Mouse (Mus musculus) limb, embryonic 14.5 days (tissue): Measurements from ENCODE around the gene Krtap3-3. TPM values are rescaled to one million over a fixed set of nuclear protein-coding genes. Genes with fewer than 3 reads are reported as not detected.

Experiments used
- ATAC-seq: fragments of 200-750 bp; cut with Nextera tagmentation; 2 replicates; pipeline ENCODE4 v1.8.0; 2017; ENCODE audit warnings: low read depth, moderate number of reproducible peaks, moderate TSS enrichment; ENCODE audit not compliant: low FRiP score
- DNase-seq: peaks from one replicate; pipeline ENCODE4 v3.0.0-alpha.2; 2015; ENCODE audit warnings: low spot score
- H3K27ac ChIP-seq: fragments of 300-500 bp; sonication (generic); replicated peaks from 2 replicates; pipeline ENCODE4 v1.5.1; 2014; ENCODE audit warnings: low read depth, mild to moderate bottlenecking, low read length, moderate library complexity, mixed read lengths
- H3K27me3 ChIP-seq: fragments of 300-500 bp; sonication (generic); 2 replicates; pipeline ENCODE4 v1.6.1; 2014; ENCODE audit warnings: low read length, mixed read lengths; ENCODE audit not compliant: control insufficient read depth, insufficient read depth
- H3K36me3 ChIP-seq: fragments of 300-500 bp; sonication (generic); 2 replicates; pipeline ENCODE4 v1.6.1; 2014; ENCODE audit warnings: mild to moderate bottlenecking, low read length, moderate library complexity, mixed read lengths; ENCODE audit not compliant: control insufficient read depth, insufficient read depth
- H3K4me1 ChIP-seq: fragments of 300-500 bp; sonication (generic); 2 replicates; pipeline ENCODE4 v1.6.1; 2014; ENCODE audit warnings: antibody characterized with exemption, low read length, mixed read lengths; ENCODE audit not compliant: control insufficient read depth, insufficient read depth
- H3K4me2 ChIP-seq: fragments of 300-500 bp; sonication (generic); replicated peaks from 2 replicates; pipeline ENCODE4 v1.6.1; 2014; ENCODE audit warnings: low read depth, mild to moderate bottlenecking, low read length, moderate library complexity; ENCODE audit not compliant: severe bottlenecking
- H3K4me3 ChIP-seq: fragments of 300-500 bp; sonication (generic); replicated peaks from 2 replicates; pipeline ENCODE4 v1.5.1; 2014; ENCODE audit warnings: low read length
- H3K9ac ChIP-seq: fragments of 300-500 bp; sonication (generic); 2 replicates; pipeline ENCODE4 v1.6.1; 2014; ENCODE audit warnings: mild to moderate bottlenecking, low read depth, low read length, moderate library complexity; ENCODE audit not compliant: severe bottlenecking
- H3K9me3 ChIP-seq: fragments of 300-500 bp; sonication (generic); 2 replicates; pipeline ENCODE4 v1.6.1; 2016; ENCODE audit warnings: low read length; ENCODE audit not compliant: control insufficient read depth
- POLR2A ChIP-seq: fragments of 200-500 bp; IDR thresholded peaks from 2 replicates; pipeline ENCODE4 v1.8.0; 2012; ENCODE audit warnings: inconsistent platforms, mild to moderate bottlenecking, moderate library complexity, borderline replicate concordance; ENCODE audit not compliant: insufficient read depth, insufficient read length; ENCODE audit errors: extremely low read depth
- WGBS: fragments of 180-500 bp; shearing (Covaris S2); extraction: QIAGEN DNeasy Blood & Tissue Kit; methylation state at CpG from one replicate; pipeline ENCODE4 v1.1.7; 2014; 5-methylcytosine and 5-hydroxymethylcytosine counted together
- polyA plus RNA-seq, 2 experiments: library from polyadenylated mRNA; depleted of rRNA in 1 of 2; stranded (reverse) in 1 of 2; unstranded in 1 of 2; fragments of >200 nt; fragmentation: Nextera tagmentation in 1 of 2; extraction: Ambion mirVana in 1 of 2; gene quantifications; 2 replicates each; pipeline versions ENCODE4 v1.2.1 to v1.2.3; 2012 to 2014

The Krtap3-3 gene
- polyA plus RNA-seq, 2 experiments: 0.09 TPM; not detected in 1

DNA sequence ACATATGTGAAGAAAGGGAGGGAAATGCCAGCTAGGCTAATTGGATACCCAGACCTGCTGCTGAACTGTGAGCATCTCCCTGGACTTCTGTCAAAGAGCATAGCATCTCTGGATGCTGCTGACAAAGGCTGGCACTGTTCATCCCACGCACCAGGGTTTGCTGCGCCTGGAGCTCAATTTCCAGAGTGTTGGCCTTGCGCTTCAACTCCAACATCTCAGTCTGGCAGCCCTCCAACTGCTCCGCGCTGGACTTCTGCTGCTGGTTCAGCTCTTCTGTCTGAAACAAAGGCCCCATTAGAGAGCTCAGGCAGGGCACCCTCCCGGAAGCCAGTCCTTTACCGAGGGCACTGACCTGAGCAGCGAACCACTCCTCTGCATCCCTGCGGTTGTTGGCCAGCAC lies 10.9 kb downstream of the Krtap3-3 start:
- Histone ChIP-seq H3K9me3 (no peaks in the 10 kb centered on the region), H3K9ac (no peak overlapping the region), H3K27ac (no peak overlapping the region), H3K4me3 (no peak overlapping the region), H3K4me1 (no peaks in the 10 kb centered on the region), H3K27me3 (no peaks in the 10 kb centered on the region), H3K36me3 (no peaks in the 10 kb centered on the region), H3K4me2 (no peak overlapping the region)
- ATAC-seq (no peak), DNase-seq (no peak)
- 74% methylated on average over 9 of the region's 9 CpGs for WGBS
- no peak for TF ChIP-seq POLR2A

DNA sequence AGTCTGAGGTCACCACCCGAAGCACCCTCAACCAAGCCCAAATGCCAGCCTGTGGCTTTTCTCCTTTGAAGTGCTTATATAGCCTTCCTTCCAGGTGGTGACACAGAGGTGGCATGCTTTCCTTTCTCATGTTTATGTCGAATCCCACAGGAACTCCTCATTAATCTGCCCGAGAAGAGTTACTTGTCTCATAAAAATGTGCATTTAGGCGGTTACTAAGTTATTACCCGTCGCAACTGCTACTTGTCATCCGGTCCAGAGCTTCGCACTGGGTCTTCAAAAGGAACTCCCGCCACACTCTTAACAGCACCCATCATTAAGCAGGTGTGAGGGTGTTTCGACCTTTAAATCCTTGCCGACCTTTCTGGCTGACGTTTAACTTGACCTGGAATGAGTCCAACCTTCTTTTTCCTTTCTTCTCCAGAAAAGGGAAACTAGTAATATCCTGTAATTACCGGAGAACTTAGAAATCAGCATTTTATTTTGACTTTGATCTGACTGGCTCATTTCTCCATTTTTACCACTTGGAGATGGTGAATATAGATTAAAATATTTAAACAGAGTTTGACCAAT lies 29.3 kb downstream of the Krtap3-3 start, which contains the start of gene Krt39:
Gene Krt39 (minus strand): TSS at position 51 of the 573 bp plus-strand sequence.
- H3K9me3 ChIP-seq: no peaks in the 10 kb centered on the region
- 17% methylated on average over 13 of the region's 13 CpGs for WGBS
- no peak for TF ChIP-seq POLR2A
- no peak within 1 kb of the TSS for H3K4me3 ChIP-seq
- no peak for DNase-seq
- no peak within 1 kb of the TSS for H3K9ac ChIP-seq
- no peak within 1 kb of the TSS for H3K4me2 ChIP-seq
- no peak within 1 kb of the TSS for H3K27ac ChIP-seq
- ATAC-seq: no peak
- no peaks in the 10 kb centered on the region for H3K36me3 ChIP-seq
- H3K4me1 ChIP-seq: no peaks in the 10 kb centered on the region
- H3K27me3 ChIP-seq: no peaks in the 10 kb centered on the region

- ATAC-seq (no peak), DNase-seq (no peak)
- H3K4me1 ChIP-seq: no peaks in the 10 kb centered on the region
- no peaks in the 10 kb centered on the region for H3K9me3 ChIP-seq
- H3K27ac ChIP-seq: no peak overlapping the region
- no peak overlapping the region for H3K4me3 ChIP-seq
- no peak for TF ChIP-seq POLR2A
- no peaks in the 10 kb centered on the region for H3K27me3 ChIP-seq
- H3K4me2 ChIP-seq: no peak overlapping the region
- no peaks in the 10 kb centered on the region for H3K36me3 ChIP-seq
- WGBS: 80% methylated on average over 8 of the region's 8 CpGs
- no peak overlapping the region for H3K9ac ChIP-seq
These were observed 36.6 kb downstream of the Krtap3-3 start for GRCm38 (mm10) chr11:99514098-99514497.

Other genes starting within 250 kb of the Krtap3-3 start
Only the 30 nearest of the 34 such genes appear.
- gene Krt25, start 227.9 kb downstream of the Krtap3-3 start, polyA plus RNA-seq (2012; rRNA removed): not detected in 2 replicates
- gene Krt25, start 227.9 kb downstream of the Krtap3-3 start, polyA plus RNA-seq (2014; fragmentation: Nextera tagmentation; extraction: Ambion mirVana): not detected in 2 replicates
- not detected in 2 replicates for gene Krt26, start 212.9 kb downstream of the Krtap3-3 start, polyA plus RNA-seq (2012; rRNA removed)
- not detected in 2 replicates for gene Krt26, start 212.9 kb downstream of the Krtap3-3 start, polyA plus RNA-seq (2014; fragmentation: Nextera tagmentation; extraction: Ambion mirVana)
- gene Krt27, start 199.8 kb downstream of the Krtap3-3 start, polyA plus RNA-seq (2012; rRNA removed): not detected in 2 replicates
- gene Krt27, start 199.8 kb downstream of the Krtap3-3 start, polyA plus RNA-seq (2014; fragmentation: Nextera tagmentation; extraction: Ambion mirVana): not detected in 2 replicates
- 0.16 and 0.22 TPM in 2 replicates for gene Krt28, start 176.0 kb downstream of the Krtap3-3 start, polyA plus RNA-seq (2012; rRNA removed)
- gene Krt28, start 176.0 kb downstream of the Krtap3-3 start, polyA plus RNA-seq (2014; fragmentation: Nextera tagmentation; extraction: Ambion mirVana): 0.28 TPM in 1 of 2 replicates, not detected in the other
- gene Krt10, start 161.5 kb downstream of the Krtap3-3 start, polyA plus RNA-seq (2012; rRNA removed): 131 and 242 TPM in 2 replicates
- gene Krt10, start 161.5 kb downstream of the Krtap3-3 start, polyA plus RNA-seq (2014; fragmentation: Nextera tagmentation; extraction: Ambion mirVana): 119 and 176 TPM in 2 replicates
- gene Krt12, start 128.6 kb downstream of the Krtap3-3 start, polyA plus RNA-seq (2012; rRNA removed): 0.03 TPM in 1 of 2 replicates, not detected in the other
- gene Krt12, start 128.6 kb downstream of the Krtap3-3 start, polyA plus RNA-seq (2014; fragmentation: Nextera tagmentation; extraction: Ambion mirVana): 0.11 TPM in 1 of 2 replicates, not detected in the other
- gene Krt20, start 112.7 kb downstream of the Krtap3-3 start, polyA plus RNA-seq (2012; rRNA removed): 0.24 and 0.26 TPM in 2 replicates
- gene Krt20, start 112.7 kb downstream of the Krtap3-3 start, polyA plus RNA-seq (2014; fragmentation: Nextera tagmentation; extraction: Ambion mirVana): 0.26 and 0.37 TPM in 2 replicates
- gene Krt23, start 57.7 kb downstream of the Krtap3-3 start, polyA plus RNA-seq (2012; rRNA removed): 0.51 and 1.2 TPM in 2 replicates
- gene Krt23, start 57.7 kb downstream of the Krtap3-3 start, polyA plus RNA-seq (2014; fragmentation: Nextera tagmentation; extraction: Ambion mirVana): 2.7 and 3.7 TPM in 2 replicates
- not detected in 2 replicates for gene Krt39, start 29.5 kb downstream of the Krtap3-3 start, polyA plus RNA-seq (2012; rRNA removed)
- not detected in 2 replicates for gene Krt39, start 29.5 kb downstream of the Krtap3-3 start, polyA plus RNA-seq (2014; fragmentation: Nextera tagmentation; extraction: Ambion mirVana)
- not detected in 2 replicates for gene Krt40, start 7.7 kb downstream of the Krtap3-3 start, polyA plus RNA-seq (2012; rRNA removed)
- not detected in 2 replicates for gene Krt40, start 7.7 kb downstream of the Krtap3-3 start, polyA plus RNA-seq (2014; fragmentation: Nextera tagmentation; extraction: Ambion mirVana)
- gene Krtap3-2, start 6.0 kb upstream of the Krtap3-3 start, polyA plus RNA-seq (2012; rRNA removed): not detected in 2 replicates
- not detected in 2 replicates for gene Krtap3-2, start 6.0 kb upstream of the Krtap3-3 start, polyA plus RNA-seq (2014; fragmentation: Nextera tagmentation; extraction: Ambion mirVana)
- not detected in 2 replicates for gene Gm11939, start 8.6 kb upstream of the Krtap3-3 start, polyA plus RNA-seq (2012; rRNA removed)
- gene Gm11939, start 8.6 kb upstream of the Krtap3-3 start, polyA plus RNA-seq (2014; fragmentation: Nextera tagmentation; extraction: Ambion mirVana): not detected in 2 replicates
- not detected in 2 replicates for gene Krtap3-1, start 15.8 kb upstream of the Krtap3-3 start, polyA plus RNA-seq (2012; rRNA removed)
- not detected in 2 replicates for gene Krtap3-1, start 15.8 kb upstream of the Krtap3-3 start, polyA plus RNA-seq (2014; fragmentation: Nextera tagmentation; extraction: Ambion mirVana)
- gene Krtap1-5, start 30.2 kb upstream of the Krtap3-3 start, polyA plus RNA-seq (2012; rRNA removed): not detected in 2 replicates
- not detected in 2 replicates for gene Krtap1-5, start 30.2 kb upstream of the Krtap3-3 start, polyA plus RNA-seq (2014; fragmentation: Nextera tagmentation; extraction: Ambion mirVana)
- not detected in 2 replicates for gene Krtap1-4, start 32.8 kb upstream of the Krtap3-3 start, polyA plus RNA-seq (2012; rRNA removed)
- not detected in 2 replicates for gene Krtap1-4, start 32.8 kb upstream of the Krtap3-3 start, polyA plus RNA-seq (2014; fragmentation: Nextera tagmentation; extraction: Ambion mirVana)
- gene Krtap1-3, start 40.5 kb upstream of the Krtap3-3 start, polyA plus RNA-seq (2012; rRNA removed): not detected in 2 replicates
- not detected in 2 replicates for gene Krtap1-3, start 40.5 kb upstream of the Krtap3-3 start, polyA plus RNA-seq (2014; fragmentation: Nextera tagmentation; extraction: Ambion mirVana)
- gene Krtap9-3, start 47.2 kb upstream of the Krtap3-3 start, polyA plus RNA-seq (2012; rRNA removed): not detected in 2 replicates
- not detected in 2 replicates for gene Krtap9-3, start 47.2 kb upstream of the Krtap3-3 start, polyA plus RNA-seq (2014; fragmentation: Nextera tagmentation; extraction: Ambion mirVana)
- not detected in 2 replicates for gene Gm11938, start 52.4 kb upstream of the Krtap3-3 start, polyA plus RNA-seq (2012; rRNA removed)
- gene Gm11938, start 52.4 kb upstream of the Krtap3-3 start, polyA plus RNA-seq (2014; fragmentation: Nextera tagmentation; extraction: Ambion mirVana): not detected in 2 replicates
- gene Gm11937, start 59.3 kb upstream of the Krtap3-3 start, polyA plus RNA-seq (2012; rRNA removed): not detected in 2 replicates
- not detected in 2 replicates for gene Gm11937, start 59.3 kb upstream of the Krtap3-3 start, polyA plus RNA-seq (2014; fragmentation: Nextera tagmentation; extraction: Ambion mirVana)
- not detected in 2 replicates for gene Krtap2-4, start 64.0 kb upstream of the Krtap3-3 start, polyA plus RNA-seq (2012; rRNA removed)
- not detected in 2 replicates for gene Krtap2-4, start 64.0 kb upstream of the Krtap3-3 start, polyA plus RNA-seq (2014; fragmentation: Nextera tagmentation; extraction: Ambion mirVana)
- not detected in 2 replicates for gene Gm11562, start 69.6 kb upstream of the Krtap3-3 start, polyA plus RNA-seq (2012; rRNA removed)
- gene Gm11562, start 69.6 kb upstream of the Krtap3-3 start, polyA plus RNA-seq (2014; fragmentation: Nextera tagmentation; extraction: Ambion mirVana): not detected in 2 replicates
- gene Krtap4-1, start 77.4 kb upstream of the Krtap3-3 start, polyA plus RNA-seq (2012; rRNA removed): not detected in 2 replicates
- gene Krtap4-1, start 77.4 kb upstream of the Krtap3-3 start, polyA plus RNA-seq (2014; fragmentation: Nextera tagmentation; extraction: Ambion mirVana): not detected in 2 replicates
- gene Krtap4-2, start 84.2 kb upstream of the Krtap3-3 start, polyA plus RNA-seq (2012; rRNA removed): not detected in 2 replicates
- not detected in 2 replicates for gene Krtap4-2, start 84.2 kb upstream of the Krtap3-3 start, polyA plus RNA-seq (2014; fragmentation: Nextera tagmentation; extraction: Ambion mirVana)
- not detected in 2 replicates for gene Krtap4-7, start 93.2 kb upstream of the Krtap3-3 start, polyA plus RNA-seq (2012; rRNA removed)
- not detected in 2 replicates for gene Krtap4-7, start 93.2 kb upstream of the Krtap3-3 start, polyA plus RNA-seq (2014; fragmentation: Nextera tagmentation; extraction: Ambion mirVana)
- gene Gm11555, start 99.4 kb upstream of the Krtap3-3 start, polyA plus RNA-seq (2012; rRNA removed): not detected in 2 replicates
- gene Gm11555, start 99.4 kb upstream of the Krtap3-3 start, polyA plus RNA-seq (2014; fragmentation: Nextera tagmentation; extraction: Ambion mirVana): not detected in 2 replicates
- gene Gm11563, start 108.1 kb upstream of the Krtap3-3 start, polyA plus RNA-seq (2012; rRNA removed): not detected in 2 replicates
- gene Gm11563, start 108.1 kb upstream of the Krtap3-3 start, polyA plus RNA-seq (2014; fragmentation: Nextera tagmentation; extraction: Ambion mirVana): not detected in 2 replicates
- not detected in 2 replicates for gene Krtap4-6, start 115.1 kb upstream of the Krtap3-3 start, polyA plus RNA-seq (2012; rRNA removed)
- not detected in 2 replicates for gene Krtap4-6, start 115.1 kb upstream of the Krtap3-3 start, polyA plus RNA-seq (2014; fragmentation: Nextera tagmentation; extraction: Ambion mirVana)
- not detected in 2 replicates for gene Gm14190, start 139.9 kb upstream of the Krtap3-3 start, polyA plus RNA-seq (2012; rRNA removed)
- gene Gm14190, start 139.9 kb upstream of the Krtap3-3 start, polyA plus RNA-seq (2014; fragmentation: Nextera tagmentation; extraction: Ambion mirVana): not detected in 2 replicates
- gene Gm14180, start 183.4 kb upstream of the Krtap3-3 start, polyA plus RNA-seq (2012; rRNA removed): not detected in 2 replicates
- gene Gm14180, start 183.4 kb upstream of the Krtap3-3 start, polyA plus RNA-seq (2014; fragmentation: Nextera tagmentation; extraction: Ambion mirVana): not detected in 2 replicates
- not detected in 2 replicates for gene Gm11595, start 222.0 kb upstream of the Krtap3-3 start, polyA plus RNA-seq (2012; rRNA removed)
- not detected in 2 replicates for gene Gm11595, start 222.0 kb upstream of the Krtap3-3 start, polyA plus RNA-seq (2014; fragmentation: Nextera tagmentation; extraction: Ambion mirVana)